Mouse (Mus musculus): ENCODE measurements around the gene Stim2. TPM values are rescaled to one million over a fixed set of nuclear protein-coding genes. Genes with fewer than 3 reads are reported as not detected.
A peak's percentile ranks its signal among the peaks of the same experiment; 100 is the strongest.

Stim2 gene
- total and polyA plus RNA-seq, 3 experiments: 11.7 to 18.6 TPM; not detected in 1

GRCm38 (mm10) chr5:54045523-54045922 is 47.2 kb downstream of the Stim2 start:
- no peaks in the 10 kb centered on the region for H3K9me3 ChIP-seq (replicated peaks; ENCODE audit: insufficient read depth, low read length)
- H3K36me3 ChIP-seq (ENCODE audit: control insufficient read depth in 1 of 2, insufficient read depth in 2 of 2, low read length in 2 of 2): peaks cover 0 to 54% of the 10 kb centered on the region in 2 experiments; a peak in 2 of 4 replicates
- H3K27ac ChIP-seq (ENCODE audit: control insufficient read depth, low read depth, low read length): peak overlapping the region; percentile 92
- H3K4me3 ChIP-seq (ENCODE audit: control insufficient read depth in 1 of 2, insufficient read depth in 1 of 2, low read depth in 2 of 2, low read length in 2 of 2): peak overlapping the region; percentile 22 to 29; a peak in 2 of 4 replicates
- H3K4me1 ChIP-seq (ENCODE audit: control insufficient read depth in 1 of 2, insufficient read depth in 2 of 2, low read length in 2 of 2): peaks cover 38 to 47% of the 10 kb centered on the region in 2 experiments
- no peaks in the 10 kb centered on the region for H3K27me3 ChIP-seq (ENCODE audit: control insufficient read depth in 1 of 2, insufficient read depth in 2 of 2, low read length in 2 of 2)
- peaks cover 14% of the 10 kb centered on the region; the same call in 1 of the 2 replicates for H3K79me2 ChIP-seq (ENCODE audit: control insufficient read depth, insufficient read depth, low read length, poor library complexity)
- peak; percentile 87 for DNase-seq (ENCODE audit: low read depth, low spot score)
- peak overlapping the region; percentile 37 for H3K9ac ChIP-seq (ENCODE audit: control insufficient read depth, low read depth, low read length, poor library complexity, severe bottlenecking)
- TF ChIP-seq MYC (IDR thresholded peaks at IDR 0.05; ENCODE audit: low read depth, low read length) (peak; percentile 80), ZKSCAN1 (IDR thresholded peaks at IDR 0.05; ENCODE audit: low read depth, low read length) (no peak), ETS1 (IDR thresholded peaks at IDR 0.05; ENCODE audit: low read depth, low read length) (peak; percentile 88), ZNF384 (IDR thresholded peaks at IDR 0.05; ENCODE audit: low read depth, low read length) (no peak), POLR2AphosphoS2 (IDR thresholded peaks at IDR 0.05; ENCODE audit: low read length) (0 out of 2 replicates have a peak, but pooled peaks have one; percentile 37), TCF12 (IDR thresholded peaks at IDR 0.05; ENCODE audit: low read depth, low read length) (peak; percentile 86), RAD21 (IDR thresholded peaks at IDR 0.05; ENCODE audit: low read depth, low read length) (no peak), ZC3H11A (IDR thresholded peaks at IDR 0.05; ENCODE audit: low read depth, low read length) (no peak), CTCF (IDR thresholded peaks at IDR 0.05 in 2 of 3, conservative IDR thresholded peaks at IDR 0.05 in 1 of 3; ENCODE audit: control insufficient read depth in 1 of 3, insufficient read depth in 1 of 3, low read depth in 2 of 3, low read length in 3 of 3, poor library complexity in 1 of 3, severe bottlenecking in 1 of 3) (no peak), KAT2A (conservative IDR thresholded peaks at IDR 0.05; ENCODE audit: low read depth, low read length) (0 out of 2 replicates have a peak, but pooled peaks have one; percentile 20), USF2 (IDR thresholded peaks at IDR 0.05; ENCODE audit: borderline replicate concordance in 1 of 2, insufficient read depth in 1 of 2, low read depth in 1 of 2, low read length in 2 of 2) (no peak), E2F4 (IDR thresholded peaks at IDR 0.05; ENCODE audit: borderline replicate concordance, low read depth, low read length) (no peak), MXI1 (IDR thresholded peaks at IDR 0.05; ENCODE audit: low read depth, low read length) (peak; percentile 81), USF1 (IDR thresholded peaks at IDR 0.05; ENCODE audit: low read depth, low read length) (no peak), NRF1 (IDR thresholded peaks at IDR 0.05; ENCODE audit: insufficient read depth, low read depth, low read length, poor library complexity, severe bottlenecking) (no peak), TBP (IDR thresholded peaks at IDR 0.05; ENCODE audit: low read depth, low read length) (no peak; the same call in 1 of the 2 replicates), HCFC1 (IDR thresholded peaks at IDR 0.05; ENCODE audit: low read depth, low read length) (peak; percentile 46), GABPA (IDR thresholded peaks at IDR 0.05; ENCODE audit: low read depth, low read length) (peak; percentile 72), ELF1 (IDR thresholded peaks at IDR 0.05; ENCODE audit: low read depth, low read length) (peak; percentile 71), BHLHE40 (IDR thresholded peaks at IDR 0.05; ENCODE audit: borderline replicate concordance, low read depth, low read length) (no peak), MYB (IDR thresholded peaks at IDR 0.05; ENCODE audit: low read depth, low read length) (peak; percentile 68; the same call in 1 of the 2 replicates), RCOR1 (IDR thresholded peaks at IDR 0.05; ENCODE audit: low read depth, low read length) (peak; percentile 82), CHD1 (IDR thresholded peaks at IDR 0.05; ENCODE audit: low read depth, low read length) (no peak), MAX (IDR thresholded peaks at IDR 0.05; ENCODE audit: low read length) (peak; percentile 75), MEF2A (IDR thresholded peaks at IDR 0.05; ENCODE audit: extremely low read depth, insufficient replicate concordance, low read depth, low read length, poor library complexity, severe bottlenecking) (no peak), JUND (IDR thresholded peaks at IDR 0.05; ENCODE audit: low read depth, low read length) (0 out of 2 replicates have a peak, but pooled peaks have one; percentile 29), ZMIZ1 (IDR thresholded peaks at IDR 0.05; ENCODE audit: low read depth, low read length) (0 out of 2 replicates have a peak, but pooled peaks have one; percentile 21), POLR2A (IDR thresholded peaks at IDR 0.05; ENCODE audit: control insufficient read depth in 1 of 2, insufficient read depth in 1 of 2, low read depth in 1 of 2, low read length in 2 of 2, poor library complexity in 1 of 2) (peak in 1 of 2 experiments; percentile 41; a peak in 1 of 4 replicates), GATA1 (IDR thresholded peaks at IDR 0.05; ENCODE audit: low read depth, low read length) (peak; percentile 91), SMC3 (IDR thresholded peaks at IDR 0.05; ENCODE audit: low read depth, low read length) (no peak; the same call in 1 of the 2 replicates), POLR2AphosphoS5 (IDR thresholded peaks at IDR 0.05; ENCODE audit: borderline replicate concordance, low read depth, low read length) (no peak), EP300 (IDR thresholded peaks at IDR 0.05; ENCODE audit: low read depth in 1 of 2, low read length in 2 of 2) (peak; percentile 95 to 96), MAFK (IDR thresholded peaks at IDR 0.05; ENCODE audit: borderline replicate concordance, low read depth, low read length) (peak; percentile 67; the same call in 1 of the 2 replicates), SIN3A (IDR thresholded peaks at IDR 0.05; ENCODE audit: low read length) (peak; percentile 85), NELFE (IDR thresholded peaks at IDR 0.05; ENCODE audit: low read depth, low read length) (peak; percentile 29; the same call in 1 of the 2 replicates), UBTF (IDR thresholded peaks at IDR 0.05; ENCODE audit: borderline replicate concordance, insufficient read depth, low read depth, low read length) (no peak)

Measured in MEL (cell line).